Mouse (Mus musculus) Muller cell, postnatal 12 days (primary cell): Measurements from ENCODE around the gene Cux2.

Experiments used
- DNase-seq: peaks from one replicate; pipeline ENCODE4 v3.0.0-alpha.2; 2015; ENCODE audit errors: inconsistent ontology term

The Cux2 gene

GRCm38 (mm10) chr5:122059060-122060017, 9.4 kb upstream of the Cux2 start:
- peak; percentile 60 for DNase-seq

- no peak for DNase-seq
These were observed 7.7 kb upstream of the Cux2 start for GRCm38 (mm10) chr5:122057622-122058021.

DNA sequence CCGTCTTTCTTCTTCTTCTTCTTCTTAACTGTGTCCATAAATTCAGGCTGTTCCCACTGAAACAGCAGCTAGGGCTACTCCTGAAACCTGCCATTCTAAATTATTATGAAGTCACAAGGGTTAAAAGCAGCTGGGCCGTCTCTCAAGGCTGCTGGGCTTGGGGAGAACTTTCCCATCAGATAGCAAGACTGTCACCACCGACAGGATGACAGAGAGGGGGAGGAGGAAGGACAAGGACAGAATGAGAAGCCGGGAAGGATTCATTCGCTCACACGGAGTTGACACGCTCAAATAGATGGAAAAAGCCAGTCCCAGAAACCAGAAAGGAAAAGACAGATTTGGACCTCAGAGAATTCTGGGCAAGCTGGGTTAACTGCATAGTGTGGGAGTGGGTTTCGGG, 6.7 kb upstream of the Cux2 start:
- DNase-seq: no peak

DNA sequence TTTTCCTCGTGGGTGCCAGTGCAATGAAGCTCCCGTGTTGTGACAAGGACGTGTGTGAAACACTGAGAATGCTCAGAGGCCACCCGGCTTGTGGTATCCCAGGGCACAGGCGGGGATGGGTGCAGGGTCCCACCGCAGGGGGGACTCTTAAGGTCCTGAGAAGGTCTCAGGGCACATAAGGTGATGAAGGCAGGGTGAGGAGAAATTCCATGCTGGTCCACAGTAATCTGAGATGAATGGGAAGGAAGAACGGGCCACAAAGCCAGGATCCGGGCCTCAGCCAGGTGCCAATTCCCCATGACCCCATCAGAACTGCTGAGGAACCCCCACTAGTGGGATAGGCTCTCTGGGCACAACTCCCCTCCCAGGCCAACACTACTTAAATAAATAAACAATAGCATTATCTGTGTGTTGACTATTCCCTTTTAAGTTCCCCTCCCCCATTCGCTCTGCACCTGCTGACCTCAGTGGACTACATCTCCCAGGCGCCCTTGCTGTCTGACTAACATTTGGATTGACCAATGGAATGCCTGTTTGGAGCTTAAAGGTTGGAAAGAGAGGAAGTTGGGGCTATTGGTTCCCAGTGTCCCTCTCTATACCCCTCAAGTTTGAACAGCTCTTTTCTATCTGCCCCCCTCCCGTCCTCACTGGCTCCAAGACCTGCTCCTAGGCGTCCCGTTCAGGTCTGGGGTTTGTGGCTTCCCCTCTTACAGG, 4.4 kb upstream of the Cux2 start:
- peak; percentile 36 for DNase-seq

DNA sequence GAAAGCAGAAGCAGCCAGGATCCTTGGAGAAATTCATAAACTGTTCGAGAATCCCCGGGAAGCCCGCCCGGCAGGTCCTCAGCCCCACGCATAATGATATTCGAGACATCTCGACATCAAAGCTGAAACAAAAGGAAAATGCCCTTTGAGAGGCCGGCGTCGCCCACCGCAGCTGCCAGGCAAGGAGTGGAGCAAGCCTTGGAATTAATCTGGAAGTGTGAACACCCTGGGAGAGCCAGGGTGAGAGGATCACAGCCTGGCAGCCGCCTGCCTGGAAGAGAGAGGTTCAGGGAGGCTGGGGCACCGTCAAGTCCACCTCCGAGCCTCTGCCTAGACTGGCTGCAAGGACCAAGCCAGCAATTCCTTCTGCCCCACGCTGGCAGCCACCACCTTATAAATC, 3.7 kb upstream of the Cux2 start:
- no peak for DNase-seq

- no peak for DNase-seq
These were observed 867 bp upstream of the Cux2 start for GRCm38 (mm10) chr5:122050832-122051105.

DNA sequence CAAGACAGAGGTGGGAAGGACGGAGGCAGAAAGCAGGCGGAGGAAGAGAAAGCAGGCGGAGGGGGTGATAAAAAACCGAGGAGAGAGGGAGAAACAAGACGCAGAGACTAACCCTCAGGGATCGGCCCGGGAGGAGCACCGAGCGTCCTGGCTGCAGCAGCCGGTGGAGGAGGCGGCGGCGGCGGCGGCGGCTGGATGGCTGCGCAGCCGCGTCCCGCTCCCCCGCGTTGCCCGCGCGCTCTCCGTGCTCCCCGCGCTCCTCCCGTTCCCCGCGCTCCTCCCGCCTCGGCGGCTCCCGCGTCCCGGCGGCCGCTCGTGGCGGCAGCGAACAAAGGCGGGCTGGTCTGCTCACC, 262 bp downstream of the Cux2 start:
- no peak for DNase-seq

GRCm38 (mm10) chr5:122048686-122049663, 927 bp downstream of the Cux2 start:
- peak; percentile 45 for DNase-seq

DNA sequence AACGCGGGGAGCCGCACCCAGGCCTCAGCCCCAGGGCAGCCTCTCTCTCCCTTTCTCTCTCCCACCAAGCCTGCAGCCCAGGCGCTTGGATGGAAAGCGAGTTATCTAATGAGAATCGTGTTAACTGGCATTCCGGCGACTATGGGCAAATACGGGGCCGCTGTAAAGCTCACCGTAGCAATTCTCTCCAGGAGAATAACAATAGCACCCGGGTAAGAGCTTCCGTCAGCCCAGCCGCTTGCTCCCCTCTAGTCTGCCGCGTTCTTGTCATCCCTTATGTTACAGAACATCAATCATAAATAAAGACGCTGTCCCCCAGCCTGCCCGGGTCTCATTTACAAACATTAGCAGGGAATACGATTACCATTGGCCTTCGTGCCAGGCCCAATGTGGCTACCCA, 1.6 kb downstream of the Cux2 start:
- DNase-seq: no peak

GRCm38 (mm10) chr5:122047791-122048190, 2.1 kb downstream of the Cux2 start:
- DNase-seq: no peak

DNA sequence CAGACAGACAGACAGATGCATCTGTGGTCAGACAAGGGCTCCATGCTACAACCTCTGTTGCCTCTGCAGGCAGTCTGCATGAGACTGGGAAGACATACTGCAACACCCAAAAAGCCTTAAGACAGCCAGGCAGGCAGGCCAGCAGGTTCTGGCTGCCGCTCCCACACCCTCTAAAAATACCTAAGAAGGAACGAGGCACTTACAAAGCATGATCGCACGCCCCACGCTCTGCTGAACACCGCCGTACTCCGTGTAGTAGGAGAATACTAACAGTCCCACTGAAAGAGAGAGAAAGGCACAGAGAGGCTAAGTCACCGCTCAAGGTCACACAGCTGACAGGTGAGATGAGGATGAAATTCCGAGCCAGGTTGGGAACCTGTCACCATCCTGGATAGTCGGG, 6.3 kb downstream of the Cux2 start:
- no peak for DNase-seq

DNA sequence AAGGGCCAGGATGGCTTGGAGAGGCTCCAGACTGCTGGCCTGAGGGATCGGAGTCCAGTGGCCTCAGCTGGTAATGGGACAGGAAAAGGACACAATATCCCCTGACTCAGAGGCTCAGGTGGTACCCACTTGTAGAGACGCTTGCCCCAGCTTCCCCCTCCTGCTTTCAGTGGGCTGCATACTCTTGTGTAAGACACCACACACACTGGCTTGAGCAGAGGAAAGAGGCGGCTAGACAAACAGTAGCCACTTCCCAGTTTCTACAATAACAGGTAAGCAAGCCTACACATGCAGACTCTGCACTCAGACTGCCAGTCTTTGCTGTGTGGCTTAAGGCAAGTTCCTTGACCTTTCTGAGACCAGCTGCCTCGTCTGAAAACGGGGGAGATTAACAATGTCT, 14.6 kb downstream of the Cux2 start:
- DNase-seq: no peak

- DNase-seq: no peak
These were observed 16.8 kb downstream of the Cux2 start for GRCm38 (mm10) chr5:122033167-122033478.

DNA sequence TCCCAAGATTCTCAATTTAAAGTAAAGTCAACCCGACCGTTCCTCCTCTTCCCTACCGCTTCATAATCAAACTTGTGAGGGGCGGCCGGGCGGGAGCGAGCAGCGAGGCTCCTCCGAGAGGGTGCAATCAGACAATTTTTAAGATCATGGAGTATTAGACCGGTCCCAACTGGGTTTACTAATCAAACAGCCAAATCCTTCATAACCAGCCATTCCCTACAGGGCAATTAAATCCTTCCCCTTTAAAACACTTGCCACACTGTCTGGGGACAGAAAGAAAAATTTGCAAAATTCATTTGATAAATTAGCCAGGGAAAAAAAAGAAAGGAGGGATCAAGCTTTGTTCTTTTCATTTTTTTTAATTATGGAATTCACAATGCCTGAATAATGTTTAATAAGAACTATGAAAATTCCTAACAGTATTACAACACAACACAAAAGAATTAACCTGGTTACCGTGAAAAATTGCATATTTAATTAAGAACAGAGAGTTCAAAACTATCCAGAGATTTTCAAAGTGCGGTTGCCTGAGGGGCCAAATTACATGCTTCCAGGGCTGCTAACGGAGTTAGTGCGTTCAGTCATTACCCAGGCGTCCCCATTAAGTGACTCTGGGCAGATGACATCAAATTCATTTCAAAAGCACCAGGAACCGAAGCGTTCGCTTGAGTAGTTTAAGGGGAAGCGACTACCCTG, 17.3 kb downstream of the Cux2 start:
- DNase-seq: peak; percentile 91

GRCm38 (mm10) chr5:122031146-122031545, 18.8 kb downstream of the Cux2 start:
- no peak for DNase-seq

DNA sequence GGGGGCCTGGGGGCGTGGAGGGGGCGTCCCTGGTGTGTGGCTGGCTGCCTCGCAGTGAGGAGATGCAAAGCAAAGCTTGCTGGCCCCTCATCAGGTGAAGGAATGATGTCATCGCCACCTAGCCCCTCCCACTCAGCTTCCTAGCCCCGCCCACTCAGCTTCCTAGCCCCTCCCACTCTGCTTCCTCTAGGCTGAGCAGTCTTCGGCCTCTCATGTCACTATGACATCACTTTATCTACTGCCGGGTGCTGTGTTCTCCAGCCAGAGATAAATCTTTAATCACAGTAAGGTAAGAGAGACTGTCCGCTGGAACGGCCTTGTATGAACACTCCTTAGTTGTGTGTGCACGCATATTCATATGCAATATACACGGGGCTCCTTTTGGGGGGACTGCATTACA, 19.3 kb downstream of the Cux2 start:
- no peak for DNase-seq

- DNase-seq: no peak
These were observed 23.1 kb downstream of the Cux2 start for GRCm38 (mm10) chr5:122026771-122027170.

DNA sequence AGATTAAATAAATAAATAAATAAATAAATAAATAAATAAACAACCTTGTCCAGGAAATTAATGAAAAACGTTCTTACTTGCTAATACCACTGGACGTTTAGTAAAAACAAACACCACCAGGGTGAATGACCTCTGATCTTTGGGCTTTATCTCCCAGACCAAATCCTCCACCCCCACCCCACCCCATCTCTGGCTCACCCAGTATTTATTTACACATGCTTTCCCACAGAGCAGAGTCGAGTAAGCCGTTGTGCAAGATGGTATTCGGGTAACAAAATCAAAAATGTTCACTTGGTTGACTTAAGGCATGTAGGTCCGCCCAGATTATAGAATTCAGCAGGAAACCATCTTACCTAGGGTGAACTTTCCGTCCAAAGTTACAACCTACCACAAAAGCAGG, 23.6 kb downstream of the Cux2 start:
- DNase-seq: no peak

- no peak for DNase-seq
These were observed 24.8 kb downstream of the Cux2 start for GRCm38 (mm10) chr5:122025117-122025516.

DNA sequence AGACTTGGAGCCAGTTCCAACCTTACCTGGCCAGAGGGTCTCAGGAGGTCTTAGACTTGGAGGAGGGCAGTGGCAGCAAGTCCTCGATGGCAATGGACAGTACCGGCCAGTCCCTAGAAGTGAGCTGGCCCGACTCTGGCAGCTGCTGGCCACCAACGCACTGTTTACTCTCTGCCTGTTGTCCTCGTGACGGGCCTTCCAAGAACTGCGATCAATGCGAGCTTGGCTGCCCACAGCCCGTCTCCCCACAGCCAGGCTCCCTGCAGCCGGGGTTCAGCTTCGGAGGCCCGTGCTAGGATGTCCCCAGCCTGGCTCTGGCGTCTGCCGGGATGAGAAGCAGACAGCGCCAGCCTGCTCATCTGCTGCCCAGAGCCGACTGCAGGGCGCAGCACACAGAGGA, 30.6 kb downstream of the Cux2 start:
- peak; percentile 35 for DNase-seq

DNA sequence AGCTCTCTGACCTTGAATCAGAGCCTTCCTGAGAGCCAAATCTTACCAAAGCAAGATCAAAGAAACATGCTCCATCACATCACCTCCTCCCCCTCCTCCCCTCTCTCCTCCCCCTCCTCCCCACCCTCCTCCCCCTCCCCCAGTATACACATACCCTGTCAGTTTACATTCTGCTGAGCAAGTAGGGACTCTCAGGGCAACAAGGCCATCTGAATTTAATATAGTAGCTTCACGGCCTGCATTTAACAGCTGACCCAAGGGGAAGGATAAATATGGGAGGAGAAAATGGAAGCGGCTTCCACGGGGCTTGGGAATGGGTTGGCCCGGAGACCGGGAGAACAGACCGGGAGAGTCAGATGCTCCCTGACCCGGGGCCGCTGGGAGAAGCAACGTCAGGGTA, 32.1 kb downstream of the Cux2 start:
- DNase-seq: no peak

- no peak for DNase-seq
These were observed 32.6 kb downstream of the Cux2 start for GRCm38 (mm10) chr5:122017269-122017668.
